Mouse (Mus musculus) cerebral cortex, adult 2 months (tissue): Measurements from ENCODE around the gene Dock2.

Source experiments
- WGBS: fragments of 180-500 bp; shearing (Covaris S2); methylation state at CpG from one replicate; pipeline ENCODE4 v1.1.7; 2018; 5-methylcytosine and 5-hydroxymethylcytosine counted together

Gene Dock2

DNA sequence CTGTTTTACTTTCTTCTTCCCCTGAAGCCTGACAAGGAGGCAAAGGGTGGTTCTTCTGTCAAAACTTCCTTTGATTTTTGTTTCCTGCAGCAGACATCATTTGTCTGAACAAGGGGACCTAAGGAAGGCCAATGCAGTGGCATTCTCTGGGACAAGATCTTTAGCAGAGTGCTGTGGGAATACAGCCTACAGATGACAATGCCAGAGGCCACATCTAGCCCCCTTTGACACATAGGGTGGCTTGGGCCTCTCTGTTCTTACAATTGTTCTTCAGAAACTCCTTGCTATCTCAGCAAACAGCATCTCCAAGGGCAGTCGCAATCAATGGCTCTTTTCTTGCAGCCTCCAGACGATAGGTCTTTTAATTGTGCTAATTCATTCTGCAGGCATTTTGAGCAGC lies 493.0 kb downstream of the Dock2 start:
- 52% methylated on average over 2 of the region's 2 CpGs for WGBS

DNA sequence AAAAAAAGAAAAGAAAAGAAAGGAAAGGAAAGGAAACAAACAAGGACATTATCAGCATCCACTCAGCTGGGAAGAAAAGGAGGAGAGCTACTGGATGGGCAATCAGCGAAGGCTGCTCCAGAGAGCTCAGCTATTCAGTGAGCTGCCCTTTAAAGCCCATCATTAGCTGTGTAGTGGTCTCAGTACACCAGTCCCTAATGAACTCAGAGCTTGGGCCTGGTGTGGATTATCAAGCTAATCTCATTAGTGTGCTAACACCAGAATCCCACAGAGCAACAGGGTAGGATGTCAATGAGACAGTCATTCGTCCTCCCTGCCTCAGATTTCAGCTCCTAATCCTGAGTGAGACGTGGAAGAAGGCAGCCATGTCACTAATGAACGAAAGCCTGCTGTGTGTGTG lies 493.4 kb downstream of the Dock2 start:
- 75% methylated on average over 4 of the region's 4 CpGs for WGBS

DNA sequence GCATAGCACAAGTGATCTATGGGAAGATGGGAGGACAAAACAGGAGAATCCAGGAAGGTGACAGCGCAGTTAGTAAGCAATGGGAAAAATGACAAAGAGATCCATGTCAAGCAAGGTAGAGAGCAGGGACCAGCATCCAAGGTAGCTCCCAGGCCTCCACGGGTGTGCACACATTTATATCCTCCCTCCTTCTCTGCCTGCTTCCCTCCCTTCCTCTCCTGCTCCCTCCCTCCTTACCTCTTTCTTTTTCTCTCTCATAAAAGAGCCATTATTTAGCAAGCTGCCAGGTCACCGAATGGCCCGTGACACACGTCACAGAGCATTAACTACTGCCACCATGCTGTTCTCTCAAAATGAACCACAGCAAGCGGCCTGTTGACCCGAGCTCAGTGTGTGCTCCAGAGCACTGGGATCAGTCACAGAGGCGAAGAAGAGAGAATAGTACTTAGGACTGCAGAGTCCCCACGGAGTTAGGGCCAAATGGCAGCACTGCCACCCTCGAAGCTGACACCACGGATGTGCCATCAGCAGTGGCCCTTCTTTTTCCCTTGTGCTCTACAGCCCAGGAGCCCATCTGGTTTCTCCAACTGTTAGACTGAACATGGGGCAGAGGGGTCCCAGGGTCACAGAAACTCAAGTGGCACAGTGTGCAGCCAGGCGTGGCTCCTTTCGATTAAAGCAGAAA lies 499.4 kb downstream of the Dock2 start:
- 74% methylated on average over 13 of the region's 13 CpGs for WGBS

DNA sequence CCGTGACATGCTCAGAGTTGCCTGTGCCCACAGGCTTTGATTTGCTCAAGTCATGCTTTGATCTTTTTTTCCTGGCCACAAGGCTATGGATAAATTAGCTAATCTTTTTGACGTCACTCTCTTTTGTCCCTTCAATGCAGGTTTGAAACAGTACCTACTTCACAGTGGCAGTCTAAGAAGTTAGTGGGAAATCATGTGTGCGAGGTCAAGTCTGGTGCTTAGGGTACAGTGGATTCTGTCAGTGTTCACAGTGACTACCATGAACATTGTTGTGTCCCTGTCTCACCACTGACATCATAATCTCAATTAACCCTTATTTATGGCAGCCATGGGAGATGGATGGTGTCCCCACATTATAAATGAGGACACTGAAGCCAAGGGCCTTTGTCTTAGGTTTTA lies 506.6 kb downstream of the Dock2 start:
- 62% methylated on average over 3 of the region's 3 CpGs for WGBS

DNA sequence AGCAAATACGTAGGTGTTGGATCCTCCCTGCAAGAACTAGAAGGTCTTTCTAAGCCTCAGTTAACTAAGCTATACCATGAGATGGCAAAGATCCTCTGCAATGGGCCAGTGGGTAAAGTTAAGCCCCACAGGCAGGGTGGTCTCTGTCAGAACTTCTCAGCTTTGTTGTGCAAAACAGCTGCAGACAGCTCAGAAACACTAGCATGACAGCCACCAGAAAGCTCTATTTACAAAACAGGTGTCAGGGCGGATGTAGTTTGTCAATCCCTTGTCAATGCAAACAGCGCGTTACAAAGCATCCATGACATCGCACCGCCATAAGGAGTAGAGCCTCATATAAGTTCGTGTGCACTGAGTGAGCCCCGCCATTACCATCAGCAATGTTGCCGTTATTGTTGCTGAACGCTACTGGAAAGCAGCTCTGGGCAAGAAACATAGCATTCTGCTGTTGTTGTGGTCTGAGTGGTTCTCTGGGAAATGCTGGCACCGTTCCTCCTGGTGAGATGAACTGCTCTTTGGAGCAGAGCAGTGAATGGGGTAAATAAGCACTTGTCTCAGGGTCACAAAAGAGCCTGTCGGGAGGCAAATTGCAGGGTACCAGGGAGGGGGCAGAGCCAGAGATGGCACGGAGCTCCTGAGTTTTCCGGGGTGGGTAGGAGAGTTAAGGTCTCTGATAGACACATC lies 507.2 kb downstream of the Dock2 start:
- 44% methylated on average over 14 of the region's 14 CpGs for WGBS

DNA sequence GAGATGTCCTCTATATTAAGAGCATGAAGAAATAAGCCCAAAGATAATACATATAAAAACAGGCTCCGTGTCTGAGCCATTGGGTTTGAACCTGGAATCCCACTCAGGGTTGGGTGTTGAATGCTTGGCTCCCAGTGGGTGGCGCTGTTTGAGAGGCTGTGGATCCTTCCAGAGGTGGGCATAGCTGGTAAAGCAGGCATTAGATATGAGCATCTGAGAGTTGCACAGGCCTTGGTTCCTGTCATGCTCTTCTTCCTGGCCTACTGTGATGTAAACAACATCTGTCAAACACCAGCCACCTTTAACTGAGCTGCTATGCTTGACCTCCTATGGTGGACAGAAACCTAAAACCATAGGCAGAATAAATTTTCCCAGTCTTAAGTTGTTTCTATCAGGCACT lies 507.8 kb downstream of the Dock2 start:
- 67% methylated on average over 2 of the region's 2 CpGs for WGBS

DNA sequence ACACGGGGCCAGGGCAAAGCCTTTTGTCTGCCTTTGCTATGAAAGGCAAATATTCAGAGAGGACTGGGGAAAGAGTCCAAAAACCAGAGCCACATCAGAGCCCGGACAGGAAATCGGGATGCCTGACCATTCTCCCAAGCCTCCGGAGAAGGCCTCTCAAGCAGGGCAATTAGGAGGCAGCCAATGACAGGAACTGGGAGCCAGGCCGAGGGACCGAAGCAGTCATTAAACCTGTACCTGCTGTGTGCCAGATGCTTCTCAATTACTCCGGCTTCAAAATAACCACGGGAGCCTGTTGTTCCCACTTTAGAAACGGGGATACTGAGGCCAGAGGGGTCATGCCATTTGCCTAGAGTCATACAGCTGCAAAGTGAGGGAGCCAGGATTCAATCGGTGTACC lies 511.7 kb downstream of the Dock2 start:
- 49% methylated on average over 10 of the region's 10 CpGs for WGBS

DNA sequence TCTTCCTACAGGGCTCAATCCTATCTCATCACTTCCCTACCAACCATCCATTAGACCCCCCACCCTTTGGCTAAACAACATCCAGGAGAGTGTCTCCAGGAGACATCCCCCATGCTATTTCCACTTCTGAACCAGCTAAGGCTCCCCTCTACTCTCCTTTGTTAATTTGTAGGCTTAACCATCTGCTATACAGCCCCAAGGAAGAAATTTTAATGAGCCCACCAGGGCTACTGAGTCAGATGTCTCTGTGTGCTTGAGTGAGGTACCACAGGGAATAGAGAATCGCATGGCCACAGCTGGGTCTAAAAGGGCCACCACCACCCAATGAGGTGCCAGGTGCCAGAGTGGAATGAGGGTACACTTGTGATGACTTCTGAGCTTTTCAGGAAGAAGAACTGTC lies 519.6 kb downstream of the Dock2 start:
- 85% methylated on average over 1 of the region's 1 CpGs for WGBS

DNA sequence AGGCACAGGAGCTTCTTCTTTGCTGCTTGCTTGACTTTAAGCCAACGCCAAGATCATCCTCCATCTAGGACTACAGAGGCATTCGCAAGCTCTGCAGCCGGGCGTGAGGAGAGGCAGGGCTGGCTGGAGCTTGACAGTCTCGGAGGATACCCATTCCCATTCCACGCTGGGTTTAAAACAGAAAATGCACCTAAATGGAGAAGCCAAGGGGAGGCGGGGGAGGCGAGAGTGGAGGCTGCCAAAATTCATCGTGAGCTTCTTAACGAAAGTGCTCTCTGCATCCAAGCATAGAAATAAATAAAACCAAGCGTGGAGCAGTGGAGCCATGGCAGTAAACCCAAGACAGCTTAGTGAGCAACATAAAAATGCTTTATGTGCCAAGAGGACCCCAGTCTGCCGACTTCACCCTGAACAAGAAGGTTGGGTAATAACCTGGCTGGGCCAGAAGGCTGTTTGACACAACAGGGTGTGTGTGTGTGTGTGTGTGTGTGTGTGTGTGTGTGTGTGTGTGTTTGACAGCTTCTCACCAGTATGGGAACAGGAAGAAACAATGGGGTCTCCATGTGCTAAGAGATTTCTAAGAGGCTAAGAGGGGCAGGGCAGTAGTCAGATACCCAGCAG lies 524.7 kb downstream of the Dock2 start:
- 48% methylated on average over 12 of the region's 12 CpGs for WGBS

DNA sequence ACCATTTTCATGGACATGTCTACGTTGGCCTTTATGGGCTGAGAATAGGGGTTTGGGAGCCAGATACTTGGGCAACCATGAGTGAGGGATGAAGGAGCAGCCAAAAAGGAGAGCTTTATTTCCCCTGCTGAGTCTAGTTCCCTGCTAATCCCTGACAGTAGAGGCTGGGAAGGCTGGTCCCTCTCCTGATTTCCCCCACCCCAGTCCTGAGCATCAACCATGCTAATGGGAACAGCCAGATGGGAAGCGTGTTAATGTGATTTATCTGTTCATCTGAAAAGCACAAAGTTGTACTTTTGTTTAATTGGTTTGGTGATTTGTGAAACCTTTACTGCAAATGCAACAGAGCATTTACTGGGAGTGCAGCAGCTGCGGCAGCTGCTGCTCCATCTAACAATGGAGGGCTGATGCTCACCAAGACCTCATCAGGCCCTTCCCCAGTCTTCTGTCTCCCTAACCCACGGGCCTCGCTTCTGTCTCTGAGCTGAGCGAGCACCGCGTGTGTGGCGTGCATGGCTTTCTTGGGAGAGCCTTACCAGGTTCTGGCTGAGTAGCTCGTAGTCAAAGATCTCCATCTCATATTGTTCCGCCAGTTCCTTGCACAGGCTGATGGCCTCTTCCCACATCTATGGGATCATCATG lies 526.0 kb downstream of the Dock2 start:
- 86% methylated on average over 11 of the region's 11 CpGs for WGBS

DNA sequence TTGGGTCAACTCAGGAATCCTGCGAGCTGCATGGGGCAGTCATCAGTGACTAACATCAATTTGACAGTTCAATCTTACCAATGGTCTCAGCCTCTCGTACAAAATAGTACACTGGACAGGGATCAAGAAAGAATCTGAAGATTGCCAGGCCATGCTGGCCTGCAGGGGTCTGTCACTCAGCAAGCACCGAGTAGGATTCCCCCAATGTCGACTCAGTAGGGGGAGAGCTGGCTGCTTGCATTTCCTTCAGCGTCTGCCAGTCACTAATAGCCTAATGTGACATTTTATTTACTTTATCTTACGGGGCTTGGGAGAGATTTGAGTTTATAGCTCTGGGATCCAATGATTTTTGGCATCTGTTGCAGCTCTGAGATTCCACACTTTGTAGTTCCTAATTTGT lies 540.7 kb downstream of the Dock2 start:
- WGBS = 66% methylated on average over 6 of the region's 6 CpGs

DNA sequence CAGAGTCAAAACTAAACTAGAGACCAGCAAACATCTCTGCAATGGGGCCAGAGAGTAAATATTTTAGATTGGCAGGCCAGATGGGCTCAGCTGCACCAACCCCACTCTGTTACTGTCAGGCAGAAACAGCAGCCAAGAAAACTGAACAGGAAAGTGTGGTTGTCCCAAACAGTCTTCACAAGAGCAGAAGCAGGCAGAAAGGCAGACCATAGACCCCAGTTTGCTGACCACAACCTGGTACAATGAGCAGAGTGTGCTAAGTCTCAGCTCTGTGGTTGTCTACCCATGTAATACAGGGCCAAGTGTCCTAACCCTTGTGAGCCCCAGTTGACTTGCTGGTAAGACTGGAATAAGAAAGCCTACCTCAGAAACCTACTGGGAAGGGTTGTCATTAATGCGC lies 543.4 kb downstream of the Dock2 start:
- 98% methylated on average over 1 of the region's 1 CpGs for WGBS

DNA sequence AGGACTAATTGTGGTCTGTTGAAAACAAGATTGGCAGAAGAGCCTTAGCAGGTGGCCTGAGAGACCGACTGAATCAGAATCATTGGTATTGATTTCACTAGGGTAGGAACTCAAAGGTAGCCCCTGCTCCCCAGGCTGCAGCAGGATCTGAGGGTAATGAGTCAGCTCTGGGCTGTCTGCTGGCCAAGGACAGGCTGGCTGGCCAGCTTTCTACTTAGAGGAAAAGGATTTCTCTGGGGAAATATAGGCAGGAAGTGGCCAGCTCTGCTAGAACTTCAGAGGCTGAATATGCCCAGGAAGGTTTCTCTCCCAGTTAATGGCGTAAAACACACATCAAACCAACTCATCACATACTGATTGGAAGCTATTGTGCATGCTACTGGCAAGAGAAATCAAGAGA lies 544.0 kb downstream of the Dock2 start:
- 87% methylated on average over 2 of the region's 2 CpGs for WGBS

DNA sequence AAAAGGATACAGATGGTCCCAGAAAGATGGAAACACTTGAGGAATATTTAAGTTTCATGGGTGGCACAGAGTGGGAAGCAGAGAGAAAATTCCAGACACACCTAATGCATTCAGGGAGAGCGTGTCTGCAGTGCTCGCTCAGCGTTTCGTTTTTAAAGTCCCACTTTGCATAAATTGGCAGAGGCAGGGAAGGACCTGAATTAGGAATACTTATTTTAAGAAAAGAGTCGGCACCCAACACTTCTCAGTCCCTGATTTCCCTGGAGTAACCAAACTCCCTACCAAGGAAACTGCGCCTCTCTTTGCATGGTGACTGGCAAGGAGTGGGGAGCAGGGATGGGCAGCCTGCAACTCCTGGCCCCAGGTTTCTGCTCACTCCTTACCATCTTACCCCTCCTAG lies 546.8 kb downstream of the Dock2 start:
- 46% methylated on average over 6 of the region's 6 CpGs for WGBS

DNA sequence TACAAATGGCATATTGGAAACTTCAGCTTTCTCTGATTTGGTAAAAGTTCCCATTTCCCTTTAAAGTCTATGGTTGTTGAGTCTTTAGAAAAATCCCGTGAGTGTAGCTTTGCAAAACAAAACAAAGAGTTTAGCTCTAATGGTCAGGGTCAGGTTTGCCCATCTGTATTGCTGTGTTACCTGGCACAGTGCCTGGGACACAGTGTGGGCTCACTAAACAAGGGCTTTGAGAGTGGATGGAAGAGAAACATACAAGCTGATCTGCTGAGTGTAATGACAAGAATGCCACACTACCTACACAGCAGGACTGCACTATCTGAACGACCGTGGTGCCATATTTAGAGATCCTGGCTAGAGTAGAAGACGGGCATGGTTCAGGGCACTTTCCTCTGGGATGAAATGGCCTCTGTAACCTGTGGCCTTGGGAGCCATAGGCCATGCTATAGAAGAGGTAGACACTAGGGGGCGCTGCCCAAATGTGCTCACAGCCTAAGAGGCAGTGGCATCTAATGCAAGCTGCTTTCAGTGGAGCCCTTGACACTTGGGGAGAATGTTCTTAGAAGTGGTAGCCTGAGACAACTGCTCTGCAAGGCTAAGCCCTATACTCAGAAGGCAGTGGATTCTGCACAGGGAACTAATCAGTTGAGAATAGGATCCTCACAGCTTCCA lies 547.5 kb downstream of the Dock2 start:
- 41% methylated on average over 5 of the region's 5 CpGs for WGBS

DNA sequence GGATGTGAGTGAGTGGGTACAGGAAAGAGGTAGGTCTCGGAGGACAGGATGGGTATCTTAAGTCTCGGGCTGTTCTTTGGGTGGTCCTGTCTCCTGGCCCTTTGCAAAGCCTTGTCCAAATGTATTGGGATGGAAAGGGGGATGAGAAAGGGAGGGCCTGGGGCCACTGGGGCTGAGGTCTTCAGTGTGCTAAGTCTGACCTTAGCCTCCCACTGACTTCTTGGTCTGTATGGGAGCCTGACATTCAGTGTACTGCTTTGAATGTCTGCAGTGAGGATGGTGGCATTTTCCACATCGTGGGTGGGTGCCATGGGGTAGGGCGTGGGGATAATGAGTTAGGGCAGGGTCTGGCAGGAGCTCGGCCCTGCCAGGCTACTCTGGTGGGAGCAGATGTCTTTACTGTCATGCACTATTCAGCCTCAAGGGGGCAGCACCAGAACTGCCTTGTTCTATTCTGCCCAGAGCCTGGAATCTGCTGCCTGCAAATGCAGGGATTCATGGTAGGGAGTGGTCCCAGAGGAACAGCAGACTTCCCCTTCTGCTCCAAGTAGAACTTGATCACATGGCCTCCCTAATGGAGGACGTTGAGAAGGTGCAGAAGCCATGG lies 554.8 kb downstream of the Dock2 start:
- WGBS = 36% methylated on average over 6 of the region's 6 CpGs

DNA sequence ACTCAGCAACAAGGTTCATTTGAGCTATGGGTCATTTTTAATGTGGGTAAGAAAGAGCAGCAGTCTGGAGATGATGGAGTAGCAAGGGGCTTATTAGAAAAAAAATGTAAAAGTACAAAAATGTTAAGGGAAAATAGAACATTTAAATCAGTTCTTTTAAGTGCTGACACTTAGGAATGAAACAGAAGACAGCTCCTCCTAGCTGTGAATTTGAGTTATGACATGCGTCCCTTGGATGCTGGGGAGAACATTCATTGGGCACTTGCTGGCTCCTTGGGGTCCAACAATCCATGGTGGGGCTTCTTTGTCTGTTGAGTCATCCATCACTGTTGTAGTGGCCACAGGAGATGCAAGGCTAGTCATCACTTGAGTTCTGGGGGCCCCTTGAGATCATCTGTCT lies 556.5 kb downstream of the Dock2 start:
- 61% methylated on average over 1 of the region's 1 CpGs for WGBS

DNA sequence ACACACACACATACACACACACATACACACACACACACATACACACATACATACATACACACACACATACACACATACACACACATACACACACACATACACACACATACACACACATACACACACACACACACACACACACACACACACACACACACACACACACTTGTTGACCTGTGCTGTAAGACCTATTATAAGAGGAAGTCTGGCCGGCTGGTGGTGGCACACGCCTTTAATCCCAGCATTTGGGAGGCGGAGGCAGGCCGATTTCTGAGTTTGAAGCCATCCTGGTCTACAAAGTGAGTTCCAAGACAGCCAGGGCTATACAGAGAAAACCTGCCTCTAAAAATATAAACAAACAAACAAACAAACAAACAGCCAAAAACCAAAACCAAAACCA lies 563.1 kb downstream of the Dock2 start:
- 92% methylated on average over 4 of the region's 4 CpGs for WGBS

DNA sequence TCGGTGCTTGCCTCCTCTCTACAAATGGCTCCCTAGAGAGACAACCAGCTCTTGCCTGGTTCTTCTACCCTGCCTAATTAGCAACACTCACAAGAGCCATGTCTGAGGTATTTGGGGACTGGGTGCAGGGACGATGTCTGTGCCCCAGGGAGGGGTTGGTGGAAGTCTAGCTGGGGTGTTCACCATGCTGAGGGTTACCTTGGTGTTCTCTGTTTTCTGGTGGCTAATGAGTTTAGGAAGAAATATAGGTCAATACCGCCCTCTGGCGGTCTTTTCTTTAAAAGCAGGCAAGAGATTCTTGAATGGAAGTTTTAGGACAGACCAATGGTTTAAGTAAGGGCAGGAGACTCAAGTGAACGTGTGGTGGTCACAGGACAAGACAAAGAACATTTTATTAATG lies 570.8 kb downstream of the Dock2 start:
- 21% methylated on average over 5 of the region's 5 CpGs for WGBS

DNA sequence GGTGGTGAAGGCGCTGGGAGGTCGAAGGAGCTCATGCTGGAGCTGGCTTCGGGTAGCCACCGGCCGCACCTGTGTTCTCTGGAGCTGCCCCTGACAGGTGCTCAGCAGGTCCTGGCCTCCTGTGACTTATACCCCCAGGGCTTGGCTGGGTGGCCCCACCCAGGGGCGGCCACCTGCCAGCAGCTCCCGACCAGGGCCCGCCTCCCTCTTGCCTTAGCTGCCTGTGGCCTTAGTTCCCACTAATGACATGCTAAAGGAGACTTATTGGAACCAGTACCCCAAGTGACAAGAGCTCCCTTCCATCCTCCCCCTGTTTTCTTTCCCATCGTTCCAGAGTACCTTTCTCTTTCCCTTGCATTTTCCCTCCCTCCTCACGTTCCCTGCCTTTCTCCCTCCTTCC lies 575.7 kb downstream of the Dock2 start, which contains the start of gene Foxi1:
TSS of gene Foxi1 (minus strand) at position 101 of the 400 bp plus-strand sequence.
- 77% methylated on average over 10 of the region's 10 CpGs for WGBS

DNA sequence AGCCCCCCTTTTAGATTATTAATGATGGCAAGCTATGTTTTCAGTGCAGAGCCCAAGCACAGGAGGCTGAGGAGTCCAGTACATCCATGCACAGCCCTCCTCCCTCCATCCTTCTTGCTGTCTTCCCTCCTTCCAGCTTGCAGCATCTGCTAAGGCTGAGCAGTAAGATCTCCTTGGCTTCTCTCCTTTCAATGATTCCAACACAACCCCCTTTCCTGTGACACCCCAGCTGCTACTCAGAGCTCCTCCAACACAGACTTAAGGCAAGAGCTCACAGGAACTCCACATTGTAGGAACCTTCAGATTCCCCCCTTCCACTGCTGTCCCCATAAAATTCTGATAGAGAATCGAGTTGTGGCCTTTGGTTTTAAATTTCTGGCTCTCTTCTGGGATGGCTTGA lies 580.9 kb downstream of the Dock2 start:
- WGBS = 53% methylated on average over 1 of the region's 1 CpGs

DNA sequence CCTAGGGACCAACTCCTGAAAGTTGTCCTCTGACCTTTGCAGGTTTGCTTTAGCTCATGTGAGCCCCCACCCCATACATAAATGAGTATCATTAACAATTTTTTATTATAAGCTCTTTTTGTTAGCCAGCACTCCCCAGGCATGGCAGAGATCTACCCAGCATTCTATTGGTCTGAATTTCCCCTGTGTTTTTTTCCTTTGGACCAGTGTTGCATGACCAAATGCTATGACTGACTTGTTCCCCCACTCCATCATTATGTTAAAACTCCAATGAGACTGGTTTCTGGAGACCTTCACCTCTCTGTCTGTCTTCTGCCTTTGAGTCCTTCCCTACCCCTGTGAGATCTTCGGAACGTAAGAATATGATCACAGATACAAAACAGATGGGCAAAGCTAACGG lies 588.5 kb downstream of the Dock2 start:
- WGBS = 90% methylated on average over 3 of the region's 3 CpGs
